ENCODE assay signal across 9 mouse cellular contexts in the genomic region with DNA sequence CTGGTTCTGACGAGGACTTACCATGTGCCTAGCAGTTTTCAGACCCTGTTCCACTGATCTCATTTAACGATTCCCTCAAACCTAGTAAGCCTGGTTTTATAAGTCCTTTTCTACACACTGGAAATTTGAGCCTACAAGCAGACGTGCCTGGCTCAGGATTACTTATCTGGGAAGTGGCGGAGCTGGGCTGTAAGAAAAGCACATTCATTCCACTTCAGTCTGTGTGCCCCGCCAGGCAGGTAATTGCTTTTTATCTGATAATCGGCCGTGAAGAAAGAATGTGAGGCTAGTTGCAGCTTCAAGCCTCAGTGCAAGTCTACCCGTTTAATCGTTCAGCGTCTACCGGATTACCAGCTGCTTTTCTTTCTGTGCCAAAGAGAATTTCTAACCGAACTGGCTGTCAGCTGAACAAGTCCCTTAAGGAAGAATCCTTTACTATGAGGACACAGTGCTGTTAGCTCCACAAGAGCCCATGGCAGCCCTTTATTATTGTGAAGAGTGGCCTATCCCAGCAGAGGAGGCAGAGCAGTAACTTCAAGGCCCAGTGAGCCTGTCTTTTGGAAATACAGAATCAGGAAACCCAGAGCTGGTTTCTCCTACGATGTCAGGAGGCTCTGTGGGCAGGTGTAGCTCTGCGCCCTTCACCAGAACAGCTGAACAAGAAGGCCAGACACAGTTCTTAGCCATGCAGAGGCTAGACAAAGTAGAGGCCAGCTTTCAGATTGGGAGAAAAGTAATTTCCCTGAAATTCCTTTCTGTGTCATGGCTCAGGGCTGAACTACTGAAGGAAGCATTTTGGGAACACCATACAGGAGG. TPM values are rescaled to one million over a fixed set of nuclear protein-coding genes. Genes with fewer than 3 reads are reported as not detected.
DNase-seq lines count a peak whose midpoint lies in the region; ATAC-seq and TF ChIP-seq lines count a peak whose summit lies in the region.
"Had no signal": no experiment of that assay in that cellular context is flagged by ENCODE, and none has a peak within 500 bp of the region (broad histone marks: within the 10 kb centered on the region; RNA-seq: fewer than 3 reads in every experiment).

No protein-coding gene starts in this region.

- H3K4me3 ChIP-seq in lung, embryonic 14.5 days (ENCODE audit: low read depth, low read length) = no peak overlapping the region
- no peak overlapping the region for H3K4me3 ChIP-seq in intestine, embryonic 15.5 days (replicated peaks)

- TF ChIP-seq CTCF in lung, embryonic 14.5 days (IDR thresholded peaks at IDR 0.05; ENCODE audit: low read depth) = no peak

- H3K9ac ChIP-seq in lung, embryonic 14.5 days = no peak overlapping the region
- H3K9ac ChIP-seq in intestine, embryonic 15.5 days = no peak overlapping the region

- H3K4me1 ChIP-seq in lung, embryonic 14.5 days (ENCODE audit: insufficient read depth) = no peaks in the 10 kb centered on the region
- H3K4me1 ChIP-seq in intestine, embryonic 15.5 days (replicated peaks) = no peaks in the 10 kb centered on the region

- WGBS in lung, embryonic 14.5 days = 34% methylated on average over 14 of the region's 14 CpGs
- 28% methylated on average over 14 of the region's 14 CpGs for WGBS in intestine, embryonic 15.5 days

- no peaks in the 10 kb centered on the region for H3K27me3 ChIP-seq in lung, embryonic 14.5 days (ENCODE audit: insufficient read depth, low read length)
- 0 out of 2 replicates have a peak, but pooled peaks cover 3% of the 10 kb centered on the region for H3K27me3 ChIP-seq in intestine, embryonic 15.5 days (replicated peaks)

- peak overlapping the region; percentile 51 for H3K27ac ChIP-seq in lung, embryonic 14.5 days (ENCODE audit: low read depth)
- peak overlapping the region; percentile 37; the same call in 1 of the 2 replicates for H3K27ac ChIP-seq in intestine, embryonic 15.5 days

- peak; percentile 59 for DNase-seq in lung, embryonic 14.5 days
- DNase-seq in lung, postnatal 14 days = no peak
- peak; percentile 6 to 22 for DNase-seq in lung, postnatal 4 days
- peak; percentile 30 for DNase-seq in yolk sac, embryonic 10.5 days (ENCODE audit: low spot score)
- no peak for DNase-seq in layer of hippocampus, adult 9-10 months (ENCODE audit: low spot score)
- no peak for DNase-seq in thymus, postnatal 36 days
- DNase-seq in thymus, adult 18-20 months = no peak
- DNase-seq: cerebellum, adult 11-12 months had no signal

- H3K4me2 ChIP-seq in lung, embryonic 14.5 days = no peak overlapping the region
- no peak overlapping the region; the same call in 1 of the 2 replicates for H3K4me2 ChIP-seq in intestine, embryonic 15.5 days (replicated peaks)

- no peaks in the 10 kb centered on the region for H3K36me3 ChIP-seq in lung, embryonic 14.5 days (ENCODE audit: insufficient read depth)
- H3K36me3 ChIP-seq in intestine, embryonic 15.5 days = no peaks in the 10 kb centered on the region

- no peaks in the 10 kb centered on the region for H3K9me3 ChIP-seq in lung, embryonic 14.5 days (ENCODE audit: low read depth, low read length)
- no peaks in the 10 kb centered on the region for H3K9me3 ChIP-seq in intestine, embryonic 15.5 days

- ATAC-seq in lung, embryonic 14.5 days (ENCODE audit: insufficient read depth) = peak; percentile 52; the same call in 1 of the 2 replicates
- ATAC-seq in intestine, embryonic 15.5 days = peak; percentile 87

RNA-seq across cellular contexts. Expression of a gene that starts 30.4 kb away (rescaled TPM):
- polyA plus RNA-seq in lung, embryonic 14.5 days (2014; fragmentation: Nextera tagmentation; extraction: Ambion mirVana) = 46.5 and 50.4 TPM in 2 replicates
- polyA plus RNA-seq in intestine, embryonic 15.5 days (2015; fragmentation: Nextera tagmentation; extraction: Ambion mirVana) = 35.5 and 39.7 TPM in 2 replicates

RNA-seq across cellular contexts. Expression of a gene that starts 59.1 kb away (rescaled TPM):
- polyA plus RNA-seq in lung, embryonic 14.5 days (2014; fragmentation: Nextera tagmentation; extraction: Ambion mirVana) = 20.4 and 20.8 TPM in 2 replicates
- polyA plus RNA-seq in intestine, embryonic 15.5 days (2015; fragmentation: Nextera tagmentation; extraction: Ambion mirVana) = 22.1 and 22.6 TPM in 2 replicates

Comparison
In these comparisons a context has a peak if more than half of its experiments do, and no peak if none do; other contexts are left out.
1. DNase-seq: peak in lung, embryonic 14.5 days (single experiment), lung, postnatal 4 days (2 of 2) and yolk sac, embryonic 10.5 days (single experiment); none in lung, postnatal 14 days (single experiment), layer of hippocampus, adult 9-10 months (single experiment), thymus, postnatal 36 days (0 of 2) and thymus, adult 18-20 months (0 of 2).